Mouse (Mus musculus) bone marrow macrophage, adult 2 months (primary cell): ENCODE measurements around the gene Armh4.

Experiments used
- CTCF ChIP-seq: IDR thresholded peaks from 2 replicates; pipeline ENCODE4 v1.5.1; 2012; ENCODE audit warnings: low read depth, mild to moderate bottlenecking, low read length, moderate library complexity
- POLR2A ChIP-seq: IDR thresholded peaks from 2 replicates; pipeline ENCODE4 v1.6.1; 2012; ENCODE audit warnings: mild to moderate bottlenecking, low read depth, low read length, borderline replicate concordance

DNA sequence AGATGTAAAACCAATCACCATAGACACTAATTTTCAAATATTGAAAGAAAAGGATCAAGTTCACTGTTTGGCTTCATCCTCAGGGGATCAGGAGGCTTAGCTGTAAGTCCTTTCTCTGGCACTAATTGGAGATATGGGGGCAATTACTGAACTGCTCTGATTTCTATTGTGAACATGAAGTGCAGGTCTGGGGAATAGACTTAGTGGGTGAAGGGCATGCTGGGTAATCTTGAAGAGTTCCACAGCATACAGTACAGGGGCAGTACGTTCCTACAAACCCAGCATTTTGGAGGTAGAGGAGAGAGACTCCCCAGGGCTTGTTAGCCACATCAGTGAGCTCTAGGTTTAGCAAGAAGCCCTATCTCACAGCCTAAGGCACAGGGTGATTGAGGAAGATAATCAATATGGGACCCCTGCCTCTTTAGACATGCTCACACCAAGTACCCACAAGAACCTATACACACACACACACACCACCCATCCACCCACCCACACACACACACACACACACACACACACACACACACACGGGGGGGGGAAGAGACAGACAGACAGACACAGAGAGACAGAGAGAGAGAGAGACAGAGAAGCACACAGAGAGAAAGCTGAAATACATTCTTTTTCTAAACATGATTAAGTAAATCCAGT is 44.6 kb downstream of the Armh4 start:
- TF ChIP-seq POLR2A (no peak), CTCF (no peak)
